Mouse (Mus musculus): Measurements from ENCODE around the gene Unk.

DNA sequence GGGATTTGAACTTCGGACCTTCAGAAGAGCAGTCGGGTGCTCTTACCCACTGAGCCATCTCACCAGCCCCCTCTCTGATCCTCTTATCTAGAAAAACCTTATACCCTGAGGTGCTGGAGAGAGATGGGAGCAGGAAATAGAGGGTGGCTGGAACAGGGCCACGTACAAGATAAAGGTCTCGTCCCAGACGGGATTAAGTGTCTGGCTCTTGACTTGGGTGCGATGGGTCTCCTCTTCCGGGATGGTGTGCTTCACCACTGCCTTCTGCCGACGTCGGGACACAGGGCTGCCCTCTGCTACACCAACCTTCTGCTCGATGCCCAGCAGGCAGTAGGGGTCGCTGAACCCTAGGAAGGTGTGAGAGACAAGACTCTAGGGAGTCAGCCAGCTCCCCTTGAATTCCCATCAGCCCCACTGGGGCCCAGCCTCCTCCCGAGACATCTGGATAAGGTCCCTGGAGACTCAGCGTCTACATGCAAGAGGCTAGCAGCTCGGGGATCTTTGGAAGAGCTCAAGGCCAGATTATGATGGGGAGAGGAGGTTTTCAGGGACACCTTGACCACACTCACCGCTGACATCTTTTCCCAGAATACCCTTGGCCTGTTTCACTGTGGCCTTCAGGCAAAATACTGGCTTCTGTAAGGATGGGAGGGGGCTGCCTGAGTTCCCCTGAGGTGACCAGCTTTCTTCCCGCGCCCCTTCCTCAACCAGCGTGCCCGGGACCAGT lies 45.6 kb downstream of the Unk start:
- TF ChIP-seq CTCF (conservative IDR thresholded peaks at IDR 0.05; ENCODE audit: low read length) = no peak
- TF ChIP-seq NANOG (IDR thresholded peaks at IDR 0.05; ENCODE audit: borderline replicate concordance, low read length) = no peak

All from E14TG2a.4 (cell line).